Mouse (Mus musculus) cerebellum, postnatal 36 days (tissue): Measurements from ENCODE around the gene Lhfp.

ENCODE experiments used
- DNase-seq, 2 experiments: peaks; one replicate each; pipeline ENCODE4 v3.0.0; 2021 to 2022; ENCODE audit warnings: mixed read lengths in 2 of 2

The Lhfp gene

GRCm38 (mm10) chr3:53284471-53285177 lies 243.3 kb downstream of the Lhfp start:
- no peak for DNase-seq

GRCm38 (mm10) chr3:53288662-53289061 lies 247.3 kb downstream of the Lhfp start:
- DNase-seq: no peak

- DNase-seq: no peak
Measured at GRCm38 (mm10) chr3:53289589-53290219, 248.4 kb downstream of the Lhfp start.

GRCm38 (mm10) chr3:53291185-53291584 lies 249.9 kb downstream of the Lhfp start:
- DNase-seq: no peak

- no peak for DNase-seq
Measured at GRCm38 (mm10) chr3:53291945-53292344, 250.6 kb downstream of the Lhfp start.

GRCm38 (mm10) chr3:53292474-53292873 lies 251.1 kb downstream of the Lhfp start:
- DNase-seq: no peak

GRCm38 (mm10) chr3:53292979-53293378 lies 251.7 kb downstream of the Lhfp start:
- no peak for DNase-seq

- no peak for DNase-seq
Measured at GRCm38 (mm10) chr3:53293901-53294433, 252.6 kb downstream of the Lhfp start.

GRCm38 (mm10) chr3:53294855-53295254 lies 253.5 kb downstream of the Lhfp start:
- DNase-seq: no peak

- DNase-seq: peak in 1 of 2 experiments; percentile 10
Measured at GRCm38 (mm10) chr3:53301866-53302265, 260.5 kb downstream of the Lhfp start.

- no peak for DNase-seq
Measured at GRCm38 (mm10) chr3:53304123-53304900, 263.0 kb downstream of the Lhfp start.

GRCm38 (mm10) chr3:53305860-53306259 lies 264.5 kb downstream of the Lhfp start:
- no peak for DNase-seq

GRCm38 (mm10) chr3:53308649-53309048 lies 267.3 kb downstream of the Lhfp start:
- DNase-seq: no peak

GRCm38 (mm10) chr3:53310093-53310492 lies 268.8 kb downstream of the Lhfp start:
- no peak for DNase-seq

GRCm38 (mm10) chr3:53310615-53311014 lies 269.3 kb downstream of the Lhfp start:
- no peak for DNase-seq
